Mouse (Mus musculus) G1E-ER4 (cell line): Measurements from ENCODE around the gene D630045J12Rik. TPM values are rescaled to one million over a fixed set of nuclear protein-coding genes. Genes with fewer than 3 reads are reported as not detected.

Source experiments
- GATA1 ChIP-seq: IDR thresholded peaks from one replicate; pipeline ENCODE4 v1.8.0; 2012; ENCODE audit warnings: low read length, inconsistent platforms
- polyA plus RNA-seq: library from polyadenylated mRNA; stranded (reverse); fragments of >175 nt; gene quantifications from 2 replicates; pipeline ENCODE4 v1.2.3, GENCODE M21; 2012

D630045J12Rik gene
- polyA plus RNA-seq, 1 experiment = 0.02 TPM

DNA sequence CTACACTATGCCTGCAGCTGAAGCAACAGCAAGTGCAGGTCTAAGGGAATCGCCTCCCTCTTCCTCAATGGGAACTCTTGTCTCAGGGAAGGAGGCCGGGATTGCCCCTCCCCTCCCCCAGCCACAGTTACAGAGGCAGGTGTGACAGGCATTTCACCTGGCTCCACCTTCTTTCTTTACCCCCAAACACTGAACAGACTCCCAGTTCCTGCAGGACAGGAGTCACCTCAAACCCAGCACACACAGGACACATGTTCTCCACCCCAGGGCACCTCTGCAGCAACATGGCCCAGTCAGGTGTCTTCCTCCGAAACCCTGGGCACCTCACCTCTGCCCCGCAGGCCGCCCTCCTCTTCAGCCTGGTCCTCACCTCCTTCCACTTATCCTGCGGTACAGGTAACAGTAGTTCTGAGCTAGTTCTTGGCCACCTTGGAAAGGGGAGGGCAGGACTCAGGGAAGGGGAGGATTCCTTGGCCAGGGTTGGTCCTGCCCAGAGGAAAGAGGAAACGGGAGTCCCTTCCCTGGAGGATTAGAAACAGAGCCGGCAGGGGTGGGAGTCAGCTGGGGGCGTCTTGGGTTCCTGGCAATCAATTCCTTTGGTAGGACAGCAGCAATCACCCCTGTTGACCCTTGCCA is 144.5 kb downstream of the D630045J12Rik start, which contains the start of gene Tmem213:
Gene Tmem213 (plus strand): TSS at position 96 of the 636 bp plus-strand sequence.
- TF ChIP-seq GATA1 = no peak

DNA sequence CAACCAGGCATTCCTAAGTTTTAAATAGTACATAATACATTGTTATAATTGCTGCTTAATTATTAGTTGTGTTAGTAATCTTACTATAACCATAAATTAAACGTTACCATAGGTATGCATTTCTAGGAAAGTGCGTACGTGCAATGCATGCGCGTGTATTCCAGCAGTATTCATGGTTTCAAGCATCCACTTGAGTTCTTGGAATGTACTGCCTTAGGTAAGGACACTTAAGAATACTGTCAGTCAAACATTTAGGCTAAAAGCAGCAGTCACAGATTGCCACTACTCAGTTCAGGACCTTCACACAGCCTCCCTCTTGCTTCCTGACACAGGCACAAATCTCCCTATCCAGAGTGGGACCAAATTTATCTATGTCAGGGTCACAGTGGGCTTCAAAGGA is 145.4 kb downstream of the D630045J12Rik start:
- no peak for TF ChIP-seq GATA1

DNA sequence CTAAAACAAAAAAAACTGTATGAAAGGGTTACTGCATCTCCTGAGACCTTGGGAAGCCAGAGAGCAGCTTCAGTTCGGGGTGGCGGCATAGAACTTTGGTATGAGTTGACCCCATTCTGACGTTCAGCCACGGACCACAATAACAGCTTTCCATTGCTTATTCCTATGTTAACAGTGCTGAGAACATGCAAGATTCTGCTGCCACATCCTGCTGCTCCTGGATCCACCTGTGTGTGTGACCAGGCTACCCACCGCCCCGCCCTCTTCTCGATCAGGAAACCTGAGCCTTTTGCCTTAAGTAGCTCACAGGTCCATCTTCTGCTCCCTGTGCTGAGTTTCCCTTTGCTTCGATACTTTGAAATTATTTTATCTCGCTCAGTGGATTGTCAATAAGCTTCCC is 147.9 kb downstream of the D630045J12Rik start:
- no peak for TF ChIP-seq GATA1

DNA sequence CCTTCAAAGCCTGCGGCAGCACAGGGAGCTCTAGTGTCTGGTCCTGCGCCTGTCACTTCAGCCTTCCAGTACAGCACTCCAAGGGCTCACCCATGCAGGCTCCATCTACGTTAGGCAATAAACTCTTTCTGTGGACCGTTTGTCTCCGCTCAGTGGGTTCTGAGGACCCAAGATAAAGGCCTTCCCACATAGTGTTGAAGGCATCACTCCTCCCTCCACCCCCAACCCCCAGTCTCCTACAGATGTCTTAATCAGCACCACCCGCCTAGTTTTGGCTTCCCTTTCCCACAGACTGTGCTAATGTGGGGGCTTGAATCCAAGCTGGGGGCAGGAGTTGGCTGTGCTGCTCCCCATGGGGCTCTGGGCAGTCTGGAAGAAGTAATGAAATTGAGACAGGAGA is 150.0 kb downstream of the D630045J12Rik start:
- no peak for TF ChIP-seq GATA1

DNA sequence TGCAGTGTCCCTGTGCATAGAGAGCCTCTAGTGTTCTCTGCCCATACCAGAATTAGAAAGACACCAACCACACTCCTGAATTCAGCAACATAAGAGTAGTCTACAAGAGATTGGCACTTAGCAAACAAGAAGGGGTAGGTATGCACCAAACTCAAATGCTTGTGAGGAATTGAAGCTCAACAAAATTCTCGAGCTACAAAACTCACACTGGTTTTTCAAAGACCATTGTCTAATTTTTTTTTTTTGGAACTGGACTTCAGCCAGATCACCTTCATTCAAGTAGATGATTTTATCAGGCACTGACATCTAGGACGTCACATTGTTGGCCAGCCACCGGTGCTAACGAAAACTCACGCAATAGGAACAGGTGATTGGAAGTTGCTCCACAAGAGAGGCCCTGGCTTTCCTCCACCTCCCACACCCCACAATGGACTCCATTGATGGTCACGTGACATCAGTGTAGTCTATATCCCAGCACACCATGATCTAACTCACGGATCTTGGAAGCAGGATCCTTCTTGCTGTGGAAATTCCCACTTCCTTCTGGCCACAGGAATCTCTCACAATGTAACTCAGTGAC is 151.5 kb downstream of the D630045J12Rik start:
- TF ChIP-seq GATA1 = no peak

DNA sequence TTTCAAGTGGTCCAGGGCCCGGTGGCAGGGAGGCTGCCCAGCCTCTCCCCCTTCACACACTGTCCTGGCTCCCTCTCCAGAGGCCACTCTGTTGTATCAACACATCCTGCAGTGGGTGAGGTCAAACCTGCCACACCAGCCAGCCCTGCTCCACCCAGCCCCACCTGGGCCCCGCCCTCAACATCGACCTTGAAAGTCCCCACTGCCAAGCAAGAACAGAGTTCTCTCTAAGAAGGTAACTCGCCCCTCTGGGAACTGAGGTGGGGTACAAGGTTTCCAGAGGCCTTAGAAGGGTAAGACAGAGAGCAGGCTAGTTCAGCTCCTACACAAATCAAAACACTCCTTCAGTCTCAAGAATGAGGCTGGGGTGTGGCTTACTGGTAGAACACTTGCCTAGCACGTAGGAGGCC is 156.8 kb downstream of the D630045J12Rik start:
- TF ChIP-seq GATA1 = no peak

DNA sequence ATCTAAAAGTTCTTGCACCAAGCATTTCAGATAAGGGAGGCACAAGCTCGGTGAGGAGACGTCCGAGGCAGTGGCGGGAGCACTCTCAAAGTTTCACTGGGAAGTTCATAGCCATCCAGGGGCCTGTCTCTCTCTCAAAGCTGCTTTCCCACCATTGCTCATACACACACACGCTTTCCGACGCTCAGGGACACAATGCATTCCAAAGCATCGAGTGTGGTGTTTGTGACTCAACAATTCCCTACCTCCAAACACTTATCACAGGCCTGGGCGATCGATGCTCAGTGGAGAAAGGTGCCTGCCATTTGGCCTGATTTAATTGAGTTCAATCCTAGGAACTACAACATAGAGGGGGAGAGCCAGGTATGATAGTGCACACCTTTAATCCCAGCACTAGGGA is 159.1 kb downstream of the D630045J12Rik start:
- no peak for TF ChIP-seq GATA1

DNA sequence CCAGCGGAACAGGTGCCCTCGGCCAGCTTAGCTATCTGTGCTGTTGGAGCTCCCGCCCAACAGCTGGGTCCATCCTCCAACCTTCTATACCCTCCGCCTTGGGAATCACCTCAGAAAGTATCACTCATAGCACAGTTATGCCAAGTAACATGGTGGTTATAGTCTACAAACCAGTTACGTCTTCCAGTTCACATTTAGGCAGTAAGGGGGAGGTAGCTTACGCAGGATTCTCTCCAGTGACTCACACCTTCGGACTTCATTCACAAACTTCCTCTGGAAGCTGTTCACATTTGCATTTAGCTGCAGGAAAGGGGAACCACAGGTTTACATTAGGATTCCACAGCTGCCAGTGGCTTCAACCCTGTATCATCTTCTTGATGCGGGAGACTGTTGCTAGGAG is 161.3 kb downstream of the D630045J12Rik start:
- TF ChIP-seq GATA1 = no peak

DNA sequence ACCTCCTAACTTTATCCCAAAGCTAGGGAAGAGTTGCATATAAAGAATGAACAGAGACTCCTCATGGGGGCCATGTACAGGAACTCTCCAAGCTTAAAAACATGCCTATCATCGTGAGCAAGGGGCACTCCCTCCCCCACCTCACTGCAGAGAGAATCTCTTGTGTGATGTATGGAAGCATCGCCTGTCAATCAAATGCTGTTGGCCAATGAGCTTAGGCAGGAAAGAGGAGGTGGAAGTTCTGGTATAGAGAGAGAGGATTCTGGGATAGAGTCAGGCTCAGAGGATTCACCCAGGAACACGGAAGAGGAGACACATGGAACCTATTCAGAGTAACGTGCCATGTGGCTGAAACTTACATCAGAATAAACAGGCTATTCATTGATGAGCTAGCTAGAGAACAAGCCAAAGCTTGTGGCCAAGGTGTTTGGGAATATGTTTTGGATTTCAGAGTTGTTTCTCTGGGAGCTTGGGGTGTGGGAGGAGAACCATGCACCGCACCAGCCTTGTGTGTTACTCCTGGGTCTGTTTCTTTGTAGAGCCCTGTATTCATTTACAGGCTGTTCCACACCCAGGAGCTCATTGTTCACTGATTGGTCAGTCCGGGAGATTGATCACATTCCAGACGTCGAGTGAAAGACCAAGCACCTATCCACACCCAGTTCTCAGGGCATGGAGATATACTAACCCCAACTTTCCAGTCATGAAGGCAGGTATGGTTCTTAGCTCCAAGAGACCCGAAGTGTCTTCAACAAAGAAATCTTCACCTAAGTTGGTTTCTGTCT is 166.4 kb downstream of the D630045J12Rik start:
- no peak for TF ChIP-seq GATA1

DNA sequence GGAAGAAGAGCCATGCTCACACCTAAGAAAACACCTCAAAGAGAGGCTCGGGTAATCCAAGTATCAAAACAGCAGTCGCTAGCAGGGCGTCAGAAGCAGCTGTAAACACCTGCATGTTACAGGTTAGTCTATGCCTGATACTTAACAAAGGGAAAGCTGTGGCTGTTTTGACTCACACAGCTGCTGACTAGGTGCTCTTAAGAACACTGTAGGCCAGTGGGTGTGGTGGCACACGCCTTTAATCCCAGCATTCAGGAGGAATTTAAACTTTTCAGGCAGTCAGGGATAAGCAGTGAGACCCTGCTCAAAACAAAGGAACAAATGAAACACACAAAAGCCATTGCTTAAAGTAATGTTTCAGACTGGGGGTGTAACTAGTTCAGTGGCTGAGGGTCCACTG is 170.6 kb downstream of the D630045J12Rik start:
- no peak for TF ChIP-seq GATA1

DNA sequence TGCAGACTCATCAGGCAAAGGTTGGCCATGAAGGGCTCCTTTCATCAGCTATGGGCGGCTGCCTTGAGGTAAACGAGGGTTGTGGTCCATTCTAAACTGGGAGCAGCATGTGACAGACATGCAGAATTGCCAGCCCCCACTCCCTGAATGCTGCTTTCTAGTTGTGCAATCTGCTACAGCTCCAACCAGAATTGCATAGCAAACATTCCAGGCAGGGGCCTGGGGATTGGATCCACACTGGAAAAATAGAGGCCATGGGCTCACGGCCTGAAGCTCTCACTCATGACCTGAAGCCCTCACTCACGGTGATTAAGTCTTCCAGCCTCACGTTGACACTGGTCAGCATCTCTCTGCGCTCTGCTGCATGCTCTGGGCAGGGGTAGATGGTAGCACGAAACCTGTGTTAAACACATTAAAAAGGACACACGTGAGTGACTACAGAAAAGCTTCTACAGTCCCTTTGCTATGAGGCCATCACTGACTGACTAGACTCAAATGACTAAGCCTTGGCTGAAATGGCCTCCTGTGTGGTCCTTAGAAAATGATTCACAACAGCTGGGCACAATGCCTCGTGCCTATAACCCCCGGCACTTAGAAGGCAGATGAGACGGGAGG is 172.0 kb downstream of the D630045J12Rik start:
- TF ChIP-seq GATA1 = no peak

DNA sequence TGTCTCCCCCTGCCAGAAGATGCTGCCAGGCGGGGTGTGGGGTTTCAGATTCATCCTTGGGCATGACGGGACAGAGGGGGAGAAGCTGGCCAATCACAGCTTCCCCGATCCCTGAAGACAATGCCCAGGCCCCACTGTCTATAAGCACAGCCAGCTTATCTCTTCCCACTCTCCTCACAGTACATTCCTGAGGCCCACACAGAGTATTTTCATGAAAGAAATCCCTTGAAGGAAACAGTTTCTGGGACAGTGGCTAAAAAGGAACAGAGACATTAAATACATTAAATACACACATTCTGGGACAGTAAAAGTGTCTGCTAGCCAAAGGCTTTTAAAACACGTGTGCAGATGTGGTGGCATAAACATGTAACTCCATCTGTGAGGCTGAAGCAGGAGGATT is 173.4 kb downstream of the D630045J12Rik start:
- TF ChIP-seq GATA1 = no peak

DNA sequence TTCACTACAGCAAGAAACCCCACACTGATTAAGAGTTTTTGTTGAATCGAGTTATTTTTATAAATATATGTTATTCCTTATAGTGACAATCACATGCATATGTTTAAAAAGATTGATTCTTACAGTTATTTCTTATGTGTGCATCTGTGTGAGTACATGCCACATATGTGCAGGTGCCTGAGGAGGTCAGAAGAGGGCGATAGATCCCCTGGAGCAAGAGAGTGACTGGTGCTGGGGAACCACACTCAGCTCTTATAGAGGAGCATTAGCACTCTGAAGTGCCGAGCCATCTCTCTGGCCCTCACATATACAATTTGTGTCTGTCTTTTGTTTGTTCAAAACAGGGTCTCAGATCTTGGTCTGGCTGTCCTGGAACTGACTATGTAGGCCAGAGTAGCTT is 180.2 kb downstream of the D630045J12Rik start:
- no peak for TF ChIP-seq GATA1

Other genes starting within 250 kb of the D630045J12Rik start
- gene Svopl, start 207.0 kb downstream of the D630045J12Rik start, polyA plus RNA-seq = not detected in 2 replicates
- not detected in 2 replicates for gene Tmem213, start 144.8 kb downstream of the D630045J12Rik start, polyA plus RNA-seq
- not detected in 2 replicates for gene Atp6v0a4, start 129.4 kb downstream of the D630045J12Rik start, polyA plus RNA-seq
- 5.4 and 5.8 TPM in 2 replicates for gene Zc3hav1l, start 45.2 kb upstream of the D630045J12Rik start, polyA plus RNA-seq
- 40.9 and 47.7 TPM in 2 replicates for gene Zc3hav1, start 100.6 kb upstream of the D630045J12Rik start, polyA plus RNA-seq
- 0.06 and 0.51 TPM in 2 replicates for gene Ttc26, start 127.5 kb upstream of the D630045J12Rik start, polyA plus RNA-seq
- gene Ubn2, start 179.9 kb upstream of the D630045J12Rik start, polyA plus RNA-seq = 4.0 and 5.6 TPM in 2 replicates